Mouse (Mus musculus): ENCODE measurements around the gene Tmem234. TPM values are rescaled to one million over a fixed set of nuclear protein-coding genes. Genes with fewer than 3 reads are reported as not detected.
A peak's percentile ranks its signal among the peaks of the same experiment; 100 is the strongest.

The Tmem234 gene
- polyA plus RNA-seq, 1 experiment from 2014 or later: 200 TPM

DNA sequence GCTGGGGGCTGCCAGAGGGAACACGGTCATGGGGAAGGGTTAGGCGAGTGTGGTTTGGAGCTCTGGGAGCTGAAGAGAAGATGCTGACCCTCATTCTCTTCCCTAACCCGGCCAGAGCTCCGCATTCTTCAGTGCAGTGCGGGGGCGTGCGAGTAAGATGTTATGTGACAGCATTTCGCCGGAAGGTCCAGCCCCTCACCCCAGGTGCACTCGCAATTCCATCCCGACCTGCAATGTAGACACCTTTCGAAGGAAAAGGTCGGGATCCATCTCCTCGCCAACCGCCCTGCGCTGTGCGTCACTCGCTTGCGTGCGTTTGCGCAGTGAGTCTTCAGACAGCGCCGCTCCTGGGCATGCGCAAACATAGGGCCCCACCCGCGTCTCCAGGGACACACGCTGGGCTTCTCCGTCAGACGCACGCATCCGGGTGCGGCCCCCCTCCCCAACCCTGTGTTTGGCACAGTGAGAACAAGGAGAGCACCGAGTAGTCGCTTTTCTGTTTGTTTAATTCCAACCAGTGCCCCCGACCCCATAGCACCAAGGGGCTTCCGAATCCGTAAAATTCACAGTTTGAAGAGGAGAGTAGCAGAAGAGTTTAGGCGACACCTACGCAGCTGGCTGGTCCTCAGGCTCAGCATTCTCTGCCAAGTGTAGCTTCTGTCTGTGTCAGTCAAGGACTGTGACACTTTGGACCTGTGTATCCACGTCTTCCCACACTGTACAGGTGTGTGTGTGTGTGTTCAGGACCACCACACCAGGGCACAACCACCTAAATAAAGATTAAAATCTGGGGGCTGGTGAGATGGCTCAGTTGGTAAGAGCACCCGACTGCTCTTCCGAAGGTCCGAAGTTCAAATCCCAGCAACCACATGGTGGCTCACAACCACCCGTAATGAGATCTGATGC, 18.6 kb downstream of the Tmem234 start, which contains the start of gene Iqcc:
Gene Iqcc (minus strand): TSS at position 314 of the 906 bp plus-strand sequence.
- peak; percentile 98 for DNase-seq (ENCODE audit: low spot score)
- no peaks in the 10 kb centered on the region for H3K9me3 ChIP-seq
- WGBS: 5% methylated on average over 44 of the region's 44 CpGs
- peak within 1 kb of the TSS; percentile 67 for H3K4me3 ChIP-seq
- peak within 1 kb of the TSS; percentile 85 for H3K27ac ChIP-seq
- no peaks in the 10 kb centered on the region for H3K27me3 ChIP-seq (ENCODE audit: insufficient read depth, poor library complexity, severe bottlenecking)
- H3K4me1 ChIP-seq: peaks cover 26% of the 10 kb centered on the region
- peaks cover 30% of the 10 kb centered on the region for H3K36me3 ChIP-seq

DNA sequence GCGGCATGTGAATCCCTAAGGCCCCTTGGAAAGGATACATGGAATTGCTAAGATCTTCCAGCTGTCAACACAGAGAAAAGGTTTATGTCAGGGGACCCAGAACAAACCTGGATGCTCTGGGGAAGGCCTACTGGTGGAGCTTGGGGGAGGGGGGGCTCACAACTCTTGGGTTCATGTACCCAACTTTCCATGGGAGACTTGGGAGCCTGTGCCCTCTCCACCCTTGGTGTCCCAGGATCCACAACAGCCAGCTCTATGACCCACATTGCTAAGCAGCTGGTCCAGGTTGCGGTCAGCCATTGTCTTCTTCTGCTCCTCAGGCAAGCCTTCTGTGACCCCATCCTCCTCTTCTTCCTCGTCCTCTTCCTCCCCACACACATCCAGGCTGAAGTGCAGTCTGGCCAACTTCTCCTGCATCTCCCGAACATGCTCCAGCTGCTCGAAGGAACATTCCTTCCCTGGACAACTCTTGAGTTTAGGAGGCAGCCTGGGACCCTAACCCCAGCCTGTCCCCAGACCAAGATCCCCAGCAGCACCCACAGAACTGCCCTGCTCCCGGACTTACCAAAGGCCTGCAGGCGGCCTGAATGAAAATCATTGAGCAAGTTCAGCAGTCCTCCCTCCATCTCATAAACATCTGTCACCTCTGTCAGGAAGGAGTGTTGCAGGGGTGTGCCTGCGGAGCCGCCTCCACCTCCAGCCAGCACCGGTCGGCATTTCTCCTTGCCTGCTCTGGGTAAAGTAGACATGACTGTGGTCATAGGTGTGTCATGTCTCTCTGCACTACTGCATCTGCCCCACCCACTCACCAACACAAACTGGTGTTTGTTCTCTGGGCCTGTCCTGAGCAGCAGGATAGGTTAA, 20.2 kb downstream of the Tmem234 start:
- WGBS: 83% methylated on average over 11 of the region's 11 CpGs
- Histone ChIP-seq H3K4me3 (no peak overlapping the region), H3K27me3 (ENCODE audit: insufficient read depth, poor library complexity, severe bottlenecking) (no peaks in the 10 kb centered on the region), H3K36me3 (peaks cover 26% of the 10 kb centered on the region), H3K27ac (0 out of 2 replicates have a peak overlapping the region, but pooled peaks have one; percentile 18), H3K4me1 (peaks cover 42% of the 10 kb centered on the region), H3K9me3 (no peaks in the 10 kb centered on the region)
- no peak for DNase-seq (ENCODE audit: low spot score)

DNA sequence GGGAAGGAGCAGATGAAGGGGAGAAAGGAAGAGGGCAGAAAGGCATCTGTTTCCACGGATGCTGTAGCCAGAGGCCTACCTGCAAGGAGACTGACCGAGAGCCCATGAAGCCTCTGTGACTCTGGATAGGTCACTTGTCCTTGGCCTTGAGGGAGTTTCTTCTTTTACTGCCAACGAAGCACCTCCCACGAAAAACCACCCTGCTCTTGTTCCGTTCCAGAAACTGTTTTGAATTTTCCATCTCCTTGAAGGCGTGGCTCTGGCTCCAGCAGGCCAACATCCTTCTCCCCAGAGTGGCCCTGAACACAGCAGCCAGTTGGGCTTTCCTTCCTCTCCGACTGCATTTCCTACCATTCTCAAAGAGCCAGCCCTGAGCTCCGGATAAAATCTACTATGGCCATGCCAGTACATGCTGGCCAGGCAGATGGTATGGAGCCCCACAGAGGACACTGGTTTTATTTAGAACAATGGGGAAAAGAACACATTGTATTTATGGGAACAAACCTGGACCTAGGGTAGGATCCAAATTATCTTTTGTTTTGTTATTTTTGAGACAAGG, 20.9 kb downstream of the Tmem234 start:
- no peak for DNase-seq (ENCODE audit: low spot score)
- H3K36me3 ChIP-seq: peaks cover 24% of the 10 kb centered on the region
- no peaks in the 10 kb centered on the region for H3K9me3 ChIP-seq
- H3K27ac ChIP-seq: 0 out of 2 replicates have a peak overlapping the region, but pooled peaks have one; percentile 18
- no peaks in the 10 kb centered on the region for H3K27me3 ChIP-seq (ENCODE audit: insufficient read depth, poor library complexity, severe bottlenecking)
- no peak overlapping the region for H3K4me3 ChIP-seq
- 68% methylated on average over 8 of the region's 8 CpGs for WGBS
- H3K4me1 ChIP-seq: peaks cover 45% of the 10 kb centered on the region

DNA sequence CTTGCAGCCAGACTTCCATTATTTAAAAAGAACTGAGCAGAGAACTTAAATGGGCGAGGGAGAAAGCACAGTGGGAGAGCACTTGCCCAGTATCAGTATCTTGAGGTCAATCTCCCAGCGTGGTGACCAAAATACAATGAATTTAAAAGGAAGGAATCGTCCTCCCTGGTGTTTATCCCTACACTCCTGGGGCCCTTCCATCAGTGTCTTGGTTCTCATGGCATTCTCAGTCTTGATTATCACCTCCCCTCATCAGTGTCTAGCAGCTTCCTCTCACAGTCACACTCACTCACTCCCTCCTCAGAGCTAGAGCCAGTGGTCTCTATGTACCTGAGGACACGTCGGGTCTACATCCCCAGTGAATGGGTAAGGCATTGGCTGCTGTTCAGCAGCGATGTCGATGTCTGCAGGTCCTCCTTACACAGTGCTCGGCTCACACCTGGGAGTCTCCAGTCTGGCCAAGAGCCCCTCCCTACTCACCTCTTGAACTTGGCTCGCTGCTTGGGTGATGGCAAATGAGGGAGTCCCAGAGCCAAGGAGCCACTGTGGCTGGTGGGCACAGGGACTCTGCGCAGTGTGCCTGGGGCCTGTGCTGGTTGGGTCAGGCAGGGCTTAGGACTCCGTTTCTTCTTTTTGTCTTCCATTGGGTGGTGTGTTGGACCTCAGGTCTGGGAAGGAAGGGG, 21.8 kb downstream of the Tmem234 start:
- Histone ChIP-seq H3K4me3 (0 out of 2 replicates have a peak overlapping the region, but pooled peaks have one; percentile 76), H3K36me3 (peaks cover 24% of the 10 kb centered on the region), H3K9me3 (no peaks in the 10 kb centered on the region), H3K27me3 (ENCODE audit: insufficient read depth, poor library complexity, severe bottlenecking) (no peaks in the 10 kb centered on the region), H3K4me1 (peaks cover 45% of the 10 kb centered on the region), H3K27ac (no peak overlapping the region)
- 65% methylated on average over 11 of the region's 11 CpGs for WGBS
- DNase-seq (ENCODE audit: low spot score): no peak

DNA sequence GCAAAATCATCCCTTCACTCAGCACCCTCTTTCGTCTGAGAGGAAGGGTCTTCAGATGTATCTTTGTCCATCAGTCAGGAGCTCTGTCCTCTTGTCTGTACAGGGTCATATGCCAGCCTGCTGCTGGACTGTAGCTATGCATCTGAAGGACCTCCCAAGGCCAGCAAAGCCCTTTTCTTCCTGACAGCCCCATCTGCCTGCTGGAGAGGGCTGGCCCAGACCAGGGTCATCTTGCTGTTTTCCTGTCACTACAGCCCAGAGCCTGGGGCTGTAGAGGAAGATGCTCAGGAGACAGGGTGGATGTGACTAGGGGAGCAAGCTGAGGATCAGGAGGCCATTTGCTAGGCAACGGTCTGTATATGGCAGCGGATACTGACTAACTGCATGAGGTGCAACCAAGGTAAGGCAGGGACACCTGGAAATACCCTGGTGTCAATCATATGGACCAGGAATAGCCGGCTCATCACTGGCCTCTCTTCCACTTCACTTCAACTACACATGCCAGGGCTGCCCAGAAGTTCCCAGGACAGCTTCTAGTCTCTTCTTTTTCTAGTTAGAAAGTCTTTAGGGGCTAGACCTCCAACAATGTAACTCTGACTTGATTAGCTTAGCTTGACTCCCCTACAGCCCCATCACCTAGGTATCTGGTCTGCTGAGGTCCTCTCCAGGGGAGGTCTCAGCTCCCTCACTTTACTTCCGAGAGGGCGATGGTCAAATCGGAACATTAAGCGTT, 22.5 kb downstream of the Tmem234 start:
- Histone ChIP-seq H3K27me3 (ENCODE audit: insufficient read depth, poor library complexity, severe bottlenecking) (no peaks in the 10 kb centered on the region), H3K4me3 (peak overlapping the region; percentile 76), H3K27ac (peak overlapping the region; percentile 89), H3K36me3 (peaks cover 28% of the 10 kb centered on the region), H3K9me3 (no peaks in the 10 kb centered on the region), H3K4me1 (peaks cover 42% of the 10 kb centered on the region)
- DNase-seq (ENCODE audit: low spot score): no peak
- 13% methylated on average over 8 of the region's 8 CpGs for WGBS

DNA sequence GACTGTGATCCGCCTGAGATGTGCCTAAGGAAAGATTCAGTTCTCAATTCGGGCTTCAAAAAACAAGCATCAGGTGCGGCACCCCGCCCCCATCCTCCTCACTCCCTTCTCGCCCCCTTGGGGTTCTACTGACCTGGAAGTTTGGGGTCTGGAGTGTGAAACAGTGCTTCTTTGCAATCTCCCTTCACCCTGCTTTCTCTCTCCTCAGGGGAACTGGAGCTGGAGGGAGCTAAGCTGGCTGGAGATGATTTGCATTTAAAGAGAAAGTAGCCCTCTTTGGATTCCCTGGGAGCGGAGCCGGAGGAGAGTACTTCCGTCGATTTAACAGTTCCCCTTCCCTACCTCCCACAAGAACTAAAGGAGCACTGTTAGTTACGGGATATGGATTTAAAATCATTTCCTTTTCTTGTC, 23.2 kb downstream of the Tmem234 start, which contains the start of gene Ccdc28b:
Gene Ccdc28b (minus strand): TSS at position 267 of the 411 bp plus-strand sequence.
- peaks cover 35% of the 10 kb centered on the region for H3K36me3 ChIP-seq
- H3K9me3 ChIP-seq: no peaks in the 10 kb centered on the region
- peaks cover 35% of the 10 kb centered on the region for H3K4me1 ChIP-seq
- DNase-seq (ENCODE audit: low spot score): no peak
- 0% methylated on average over 10 of the region's 10 CpGs for WGBS
- peak within 1 kb of the TSS; percentile 89 for H3K27ac ChIP-seq
- H3K4me3 ChIP-seq: peak within 1 kb of the TSS; percentile 76
- H3K27me3 ChIP-seq (ENCODE audit: insufficient read depth, poor library complexity, severe bottlenecking): no peaks in the 10 kb centered on the region

DNA sequence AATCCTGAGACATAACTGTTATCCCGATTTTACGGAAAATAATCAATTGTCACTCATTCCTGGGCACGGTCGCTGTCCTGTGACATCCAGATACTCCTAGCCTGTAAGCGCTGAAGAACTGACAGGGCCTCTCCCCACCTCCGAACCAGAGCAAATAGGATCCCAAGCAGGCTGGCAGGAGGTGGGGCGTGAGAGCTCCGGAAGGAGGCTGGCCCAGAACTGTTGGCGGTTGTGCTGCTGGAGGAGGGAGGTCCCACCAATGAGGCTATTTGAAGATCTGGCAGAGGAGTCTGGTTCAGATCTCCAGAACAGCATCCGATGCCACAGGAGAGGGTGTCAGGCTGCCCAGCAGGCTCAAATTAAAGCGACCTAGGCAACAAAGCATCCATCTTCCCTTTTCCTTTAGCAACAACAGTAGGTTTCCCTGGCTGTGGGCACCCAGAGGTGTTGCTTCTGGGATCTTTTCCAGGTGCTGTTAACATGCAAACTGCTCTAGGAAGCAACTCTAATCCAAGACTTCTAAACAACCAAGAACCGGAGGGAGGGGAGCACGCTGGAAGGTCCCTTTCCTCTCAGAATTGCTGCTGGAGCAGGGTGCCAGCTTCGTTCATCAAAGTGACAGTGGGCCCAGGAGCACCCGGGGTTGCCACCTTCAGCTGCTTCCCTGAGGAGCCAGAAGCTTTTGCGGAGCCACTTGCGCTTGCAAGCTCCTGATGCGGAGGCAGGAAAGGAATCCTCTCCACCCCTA, 24.0 kb downstream of the Tmem234 start:
- Histone ChIP-seq H3K36me3 (peaks cover 43% of the 10 kb centered on the region), H3K27me3 (ENCODE audit: insufficient read depth, poor library complexity, severe bottlenecking) (no peaks in the 10 kb centered on the region), H3K4me3 (peak overlapping the region; percentile 76), H3K4me1 (peaks cover 35% of the 10 kb centered on the region), H3K27ac (peak overlapping the region; percentile 89), H3K9me3 (no peaks in the 10 kb centered on the region)
- DNase-seq (ENCODE audit: low spot score): peak; percentile 96
- 1% methylated on average over 18 of the region's 18 CpGs for WGBS

DNA sequence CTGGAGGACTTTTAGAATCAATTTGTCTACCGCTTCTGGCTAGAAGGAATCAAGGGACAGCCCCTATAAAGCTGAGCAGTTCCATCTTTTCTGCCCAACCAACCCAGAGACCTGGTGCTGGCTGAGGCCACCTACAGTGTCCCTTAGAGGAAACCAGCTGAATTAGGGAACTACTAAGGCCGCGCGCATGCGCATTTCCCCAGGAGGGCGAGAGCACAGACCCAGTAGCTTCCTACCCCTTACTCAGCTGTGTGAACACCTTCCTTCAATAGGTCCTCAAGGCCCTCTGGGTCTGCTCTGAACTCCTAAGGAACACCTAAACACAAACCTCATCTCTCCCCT, 24.5 kb downstream of the Tmem234 start:
- H3K27ac ChIP-seq: peak overlapping the region; percentile 89
- peak; percentile 88 for DNase-seq (ENCODE audit: low spot score)
- 2% methylated on average over 6 of the region's 6 CpGs for WGBS
- peaks cover 35% of the 10 kb centered on the region for H3K4me1 ChIP-seq
- H3K27me3 ChIP-seq (ENCODE audit: insufficient read depth, poor library complexity, severe bottlenecking): no peaks in the 10 kb centered on the region
- H3K9me3 ChIP-seq: no peaks in the 10 kb centered on the region
- peak overlapping the region; percentile 76 for H3K4me3 ChIP-seq
- peaks cover 48% of the 10 kb centered on the region for H3K36me3 ChIP-seq

DNA sequence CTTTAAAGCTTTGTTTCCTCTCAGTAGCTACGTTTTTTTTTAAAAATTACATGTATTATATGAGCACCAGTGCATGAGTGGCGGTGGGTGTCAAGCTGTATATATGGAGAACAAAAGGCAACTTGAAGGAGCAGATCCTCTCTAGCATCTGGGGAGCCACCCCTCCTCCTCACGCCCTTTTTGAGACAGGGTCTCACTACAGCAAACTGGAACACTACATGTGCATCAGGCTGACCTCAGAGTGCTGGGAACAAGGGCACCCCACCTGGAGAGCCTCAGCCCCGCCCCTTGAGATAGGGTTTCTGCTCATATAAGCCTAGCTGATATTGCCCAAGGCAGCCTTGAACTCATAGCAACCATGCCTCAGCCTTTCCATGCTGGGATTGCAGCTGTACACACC, 25.0 kb downstream of the Tmem234 start:
- WGBS: 37% methylated on average over 4 of the region's 4 CpGs
- no peak for DNase-seq (ENCODE audit: low spot score)
- Histone ChIP-seq H3K4me3 (peak overlapping the region; percentile 76; the same call in 1 of the 2 replicates), H3K36me3 (peaks cover 53% of the 10 kb centered on the region), H3K27me3 (ENCODE audit: insufficient read depth, poor library complexity, severe bottlenecking) (no peaks in the 10 kb centered on the region), H3K4me1 (peaks cover 35% of the 10 kb centered on the region), H3K27ac (peak overlapping the region; percentile 89; the same call in 1 of the 2 replicates), H3K9me3 (no peaks in the 10 kb centered on the region)

DNA sequence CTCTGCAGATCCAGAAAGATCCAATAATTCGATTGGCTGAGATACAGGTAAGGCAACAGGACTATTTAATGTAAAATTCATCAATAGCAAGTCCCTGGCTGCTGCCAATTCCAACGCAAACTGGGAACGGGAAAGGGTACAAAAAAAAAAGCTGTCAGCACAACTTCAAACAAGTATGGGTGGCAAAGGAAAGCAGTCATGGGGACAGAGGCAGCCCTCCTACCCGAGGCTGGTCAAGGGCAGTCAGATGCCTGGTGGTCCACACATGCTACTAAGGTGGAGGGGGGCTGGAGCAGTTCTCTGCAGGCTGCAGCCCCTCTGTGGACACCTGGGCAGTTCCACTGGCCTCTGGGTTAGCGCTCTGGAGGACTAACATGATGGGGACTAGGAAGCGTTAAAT, 25.6 kb downstream of the Tmem234 start:
- no peak overlapping the region for H3K27ac ChIP-seq
- no peak overlapping the region for H3K4me3 ChIP-seq
- WGBS: 77% methylated on average over 6 of the region's 6 CpGs
- peaks cover 56% of the 10 kb centered on the region for H3K36me3 ChIP-seq
- H3K4me1 ChIP-seq: peaks cover 35% of the 10 kb centered on the region
- H3K27me3 ChIP-seq (ENCODE audit: insufficient read depth, poor library complexity, severe bottlenecking): no peaks in the 10 kb centered on the region
- no peak for DNase-seq (ENCODE audit: low spot score)
- no peaks in the 10 kb centered on the region for H3K9me3 ChIP-seq

DNA sequence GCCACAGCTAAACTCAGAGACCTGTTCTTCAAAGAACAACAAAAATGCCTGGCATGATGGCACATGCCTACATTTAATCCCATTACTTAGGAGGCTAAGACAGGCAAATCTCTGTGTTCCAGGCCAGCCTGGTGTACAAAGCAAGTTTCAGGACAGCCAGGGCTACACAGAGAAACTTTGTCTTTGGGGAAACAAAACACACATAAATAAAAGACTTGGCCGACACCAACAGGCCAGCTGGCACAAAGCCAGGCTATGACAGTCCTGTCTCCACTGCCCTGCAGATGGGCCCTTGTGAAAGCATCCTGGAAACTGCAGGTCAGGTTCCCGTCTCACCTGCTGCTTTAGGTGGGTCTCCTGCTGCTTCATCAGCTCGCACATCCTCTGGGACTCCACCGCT, 30.5 kb downstream of the Tmem234 start:
- no peak for DNase-seq (ENCODE audit: low spot score)
- no peak overlapping the region for H3K4me3 ChIP-seq
- peaks cover 98% of the 10 kb centered on the region for H3K36me3 ChIP-seq
- 86% methylated on average over 4 of the region's 4 CpGs for WGBS
- no peak overlapping the region for H3K27ac ChIP-seq
- H3K27me3 ChIP-seq (ENCODE audit: insufficient read depth, poor library complexity, severe bottlenecking): no peaks in the 10 kb centered on the region
- H3K9me3 ChIP-seq: no peaks in the 10 kb centered on the region
- H3K4me1 ChIP-seq: no peaks in the 10 kb centered on the region; the same call in 1 of the 2 replicates
